Mouse (Mus musculus) lung, embryonic 14.5 days (tissue): ENCODE results near the gene Omg. TPM values are rescaled to one million over a fixed set of nuclear protein-coding genes. Genes with fewer than 3 reads are reported as not detected.

Experiments used
- ATAC-seq: fragments of 200-750 bp; cut with Nextera tagmentation; 2 replicates; pipeline ENCODE4 v1.8.0; 2017; ENCODE audit warnings: mild to moderate bottlenecking, moderate TSS enrichment, moderate library complexity; ENCODE audit not compliant: insufficient read depth
- DNase-seq: peaks from one replicate; pipeline ENCODE4 v3.0.0-alpha.2; 2015
- H3K27ac ChIP-seq: fragments of 300-500 bp; sonication (generic); 2 replicates; pipeline ENCODE4 v1.5.1; 2014; ENCODE audit warnings: low read depth, mild to moderate bottlenecking, moderate library complexity
- H3K27me3 ChIP-seq: fragments of 300-500 bp; sonication (generic); 2 replicates; pipeline ENCODE4 v1.6.1; 2014; ENCODE audit warnings: low read length, control low read depth; ENCODE audit not compliant: insufficient read depth
- H3K36me3 ChIP-seq: fragments of 300-500 bp; sonication (generic); 2 replicates; pipeline ENCODE4 v1.6.1; 2014; ENCODE audit warnings: control low read depth; ENCODE audit not compliant: insufficient read depth
- H3K4me1 ChIP-seq: fragments of 300-500 bp; sonication (generic); 2 replicates; pipeline ENCODE4 v1.6.1; 2014; ENCODE audit warnings: antibody characterized with exemption, control low read depth; ENCODE audit not compliant: insufficient read depth
- H3K4me2 ChIP-seq: fragments of 300-500 bp; sonication (generic); 2 replicates; pipeline ENCODE4 v1.6.1; 2014; ENCODE audit warnings: mild to moderate bottlenecking
- H3K4me3 ChIP-seq: fragments of 300-500 bp; sonication (generic); 2 replicates; pipeline ENCODE4 v1.5.1; 2014; ENCODE audit warnings: low read depth, low read length
- H3K9ac ChIP-seq: fragments of 300-500 bp; sonication (generic); 2 replicates; pipeline ENCODE4 v1.6.1; 2014
- H3K9me3 ChIP-seq: fragments of 300-500 bp; sonication (generic); 2 replicates; pipeline ENCODE4 v1.6.1; 2016; ENCODE audit warnings: low read depth, low read length, control low read depth
- CTCF ChIP-seq: IDR thresholded peaks from 2 replicates; pipeline ENCODE4 v1.5.1; 2016; ENCODE audit warnings: antibody characterized with exemption, low read depth
- WGBS: fragments of 180-500 bp; shearing (Covaris S2); extraction: QIAGEN DNeasy Blood & Tissue Kit; methylation state at CpG from one replicate; pipeline ENCODE4 v1.1.7; 2014; 5-methylcytosine and 5-hydroxymethylcytosine counted together
- polyA plus RNA-seq: library from polyadenylated mRNA; unstranded; fragments of >200 nt; fragmentation: Nextera tagmentation; extraction: Ambion mirVana; gene quantifications from 2 replicates; pipeline ENCODE4 v1.2.1, GENCODE M21; 2014

Omg gene
- polyA plus RNA-seq, 1 experiment from 2014 or later = 0.37 TPM

GRCm38 (mm10) chr11:79526549-79526948 lies 22.7 kb upstream of the Omg start:
- Histone ChIP-seq H3K27me3 (no peaks in the 10 kb centered on the region), H3K36me3 (peaks cover 17% of the 10 kb centered on the region; the same call in 1 of the 2 replicates), H3K4me3 (no peak overlapping the region), H3K4me2 (no peak overlapping the region), H3K4me1 (no peaks in the 10 kb centered on the region), H3K27ac (no peak overlapping the region), H3K9me3 (no peaks in the 10 kb centered on the region), H3K9ac (no peak overlapping the region)
- no peak for TF ChIP-seq CTCF
- DNase-seq = no peak
- no peak for ATAC-seq
- 85% methylated on average over 3 of the region's 3 CpGs for WGBS

DNA sequence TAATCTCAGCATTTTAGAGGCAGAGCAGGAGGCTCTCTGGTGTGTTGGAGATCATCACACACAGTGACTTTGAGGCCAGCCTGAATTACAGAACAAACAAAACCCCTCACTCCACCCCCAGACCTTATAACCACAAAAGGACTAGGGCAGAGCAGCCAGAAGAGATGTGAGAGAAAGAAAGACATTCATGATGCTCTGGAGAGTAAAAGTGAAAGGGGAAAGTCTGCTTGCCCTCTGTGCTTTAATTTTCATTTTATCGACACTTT lies 20.4 kb upstream of the Omg start:
- DNase-seq (no peak), ATAC-seq (no peak)
- no peak overlapping the region for H3K9ac ChIP-seq
- no peak for TF ChIP-seq CTCF
- H3K27ac ChIP-seq = no peak overlapping the region; the same call in 1 of the 2 replicates
- H3K4me2 ChIP-seq = no peak overlapping the region
- H3K4me3 ChIP-seq = no peak overlapping the region
- 76% methylated on average over 1 of the region's 1 CpGs for WGBS
- H3K36me3 ChIP-seq = peaks cover 7% of the 10 kb centered on the region; the same call in 1 of the 2 replicates
- H3K4me1 ChIP-seq = no peaks in the 10 kb centered on the region
- H3K27me3 ChIP-seq = no peaks in the 10 kb centered on the region
- no peaks in the 10 kb centered on the region for H3K9me3 ChIP-seq

DNA sequence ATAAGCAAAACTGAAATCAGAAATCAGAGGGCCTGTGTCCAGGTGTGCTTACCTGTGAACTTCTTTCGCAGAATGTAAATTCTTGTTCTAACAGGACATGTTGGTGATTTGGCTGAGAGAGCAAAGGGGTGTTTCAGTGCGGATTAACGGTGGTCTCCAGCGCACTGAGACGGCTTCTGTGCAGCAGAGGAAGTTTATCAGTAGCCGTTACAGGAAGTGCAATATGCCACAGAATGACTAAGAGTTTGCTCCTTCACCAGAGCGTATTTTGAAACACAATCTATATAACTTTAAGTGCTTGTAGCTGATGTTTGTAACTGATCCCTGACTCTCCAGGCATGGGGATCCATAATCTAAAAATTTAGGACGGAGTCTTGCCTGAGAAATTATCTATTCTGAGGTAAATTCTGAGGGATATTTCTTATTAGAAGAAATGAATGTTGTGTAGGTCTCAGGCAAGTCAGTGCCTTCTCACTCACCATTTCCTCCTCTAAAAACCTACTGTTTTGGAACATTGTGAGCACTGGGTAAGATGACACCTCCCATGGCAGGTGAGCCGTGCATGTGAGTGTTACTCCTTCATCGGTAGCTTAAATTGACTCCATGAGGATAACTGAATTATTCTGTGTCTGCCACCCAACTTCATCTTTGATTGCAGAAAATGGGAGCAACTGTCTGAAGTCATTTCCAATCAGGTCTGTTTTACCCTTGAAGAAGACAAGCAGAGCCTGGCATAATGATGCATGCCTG lies 19.9 kb upstream of the Omg start, which contains the start of gene Evi2b:
Evi2b (minus strand) TSS at position 203 of the 750 bp plus-strand sequence.
- Histone ChIP-seq H3K36me3 (peaks cover 7% of the 10 kb centered on the region; the same call in 1 of the 2 replicates), H3K9ac (no peak within 1 kb of the TSS), H3K4me2 (no peak within 1 kb of the TSS), H3K9me3 (no peaks in the 10 kb centered on the region), H3K27me3 (no peaks in the 10 kb centered on the region), H3K4me1 (no peaks in the 10 kb centered on the region), H3K27ac (no peak within 1 kb of the TSS; the same call in 1 of the 2 replicates), H3K4me3 (no peak within 1 kb of the TSS)
- no peak for DNase-seq
- ATAC-seq = no peak
- WGBS = 66% methylated on average over 10 of the region's 10 CpGs
- no peak for TF ChIP-seq CTCF

GRCm38 (mm10) chr11:79522944-79523343 lies 19.1 kb upstream of the Omg start:
- DNase-seq (no peak), ATAC-seq (no peak)
- H3K9ac ChIP-seq = no peak overlapping the region
- no peak overlapping the region for H3K4me2 ChIP-seq
- 72% methylated on average over 1 of the region's 1 CpGs for WGBS
- no peak for TF ChIP-seq CTCF
- no peaks in the 10 kb centered on the region for H3K27me3 ChIP-seq
- H3K36me3 ChIP-seq = peaks cover 7% of the 10 kb centered on the region; the same call in 1 of the 2 replicates
- no peak overlapping the region for H3K27ac ChIP-seq
- no peaks in the 10 kb centered on the region for H3K4me1 ChIP-seq
- no peaks in the 10 kb centered on the region for H3K9me3 ChIP-seq
- no peak overlapping the region for H3K4me3 ChIP-seq

DNA sequence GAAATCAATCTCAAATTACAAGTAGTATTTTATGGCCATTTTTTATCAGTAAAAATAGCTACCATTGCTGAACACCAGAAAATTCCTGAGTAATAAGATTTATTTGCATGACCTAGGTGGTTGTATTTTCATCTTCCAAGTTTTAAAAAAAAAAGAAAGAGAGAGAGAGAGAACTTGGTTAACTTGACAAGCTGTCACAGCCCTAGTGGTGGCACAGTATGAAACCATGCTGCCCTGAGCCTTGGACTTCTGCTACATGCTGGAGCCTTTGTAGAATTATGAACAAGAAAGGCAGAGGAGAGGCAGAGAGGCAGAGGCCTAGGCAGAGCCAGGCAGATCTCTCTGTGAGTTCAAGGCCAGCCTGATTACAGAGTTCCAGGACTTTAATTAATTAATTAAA lies 18.0 kb upstream of the Omg start:
- no peak for DNase-seq
- Histone ChIP-seq H3K27me3 (no peaks in the 10 kb centered on the region), H3K4me1 (no peaks in the 10 kb centered on the region), H3K27ac (no peak overlapping the region), H3K4me2 (no peak overlapping the region), H3K9ac (no peak overlapping the region), H3K9me3 (no peaks in the 10 kb centered on the region), H3K36me3 (peaks cover 4% of the 10 kb centered on the region; the same call in 1 of the 2 replicates), H3K4me3 (no peak overlapping the region)
- no peak for ATAC-seq
- TF ChIP-seq CTCF = no peak

DNA sequence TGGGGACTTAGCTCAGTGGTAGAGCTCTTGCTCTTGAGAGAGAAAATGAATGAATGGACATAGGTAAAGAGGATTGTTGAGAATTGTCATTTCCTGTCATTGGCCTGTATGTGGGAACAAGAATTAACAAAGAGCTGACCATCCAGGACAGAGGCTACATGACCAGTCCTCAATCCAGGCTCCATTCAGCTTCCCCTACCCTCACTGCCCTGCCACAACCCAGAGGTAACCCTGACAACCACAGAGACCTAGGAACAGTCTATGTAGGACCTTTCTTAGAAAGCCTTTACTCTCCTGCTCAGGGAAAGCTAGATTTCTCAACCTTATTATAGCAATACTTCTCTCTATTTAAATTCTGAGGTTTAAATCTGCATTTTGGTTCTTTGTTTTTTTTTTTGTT lies 16.9 kb upstream of the Omg start:
- ATAC-seq (no peak), DNase-seq (no peak)
- H3K9me3 ChIP-seq = no peaks in the 10 kb centered on the region
- peaks cover 4% of the 10 kb centered on the region; the same call in 1 of the 2 replicates for H3K36me3 ChIP-seq
- no peak overlapping the region for H3K9ac ChIP-seq
- no peak overlapping the region for H3K4me3 ChIP-seq
- TF ChIP-seq CTCF = no peak
- no peak overlapping the region for H3K4me2 ChIP-seq
- H3K27ac ChIP-seq = no peak overlapping the region
- no peaks in the 10 kb centered on the region for H3K4me1 ChIP-seq
- no peaks in the 10 kb centered on the region for H3K27me3 ChIP-seq

DNA sequence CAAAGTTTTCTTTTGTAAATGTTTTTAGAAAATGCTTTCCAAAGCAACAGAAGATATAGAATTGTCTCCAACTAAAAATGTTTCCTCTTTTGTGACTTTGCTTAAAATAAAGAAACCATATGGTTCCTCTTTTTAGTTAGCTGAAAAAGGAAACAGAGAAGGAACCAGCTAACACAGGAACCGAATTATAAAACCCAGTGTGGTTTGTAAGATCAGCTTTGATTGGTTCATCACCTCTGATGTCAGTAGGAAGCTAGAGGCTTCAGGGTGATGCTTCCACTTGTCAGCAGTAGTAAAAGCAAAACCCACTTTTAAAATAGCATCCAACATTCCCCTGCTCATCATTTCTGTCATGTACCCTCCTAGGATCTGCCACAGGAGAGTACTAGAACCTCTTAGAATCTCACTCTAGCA lies 16.0 kb upstream of the Omg start:
- no peak for DNase-seq
- Histone ChIP-seq H3K27ac (no peak overlapping the region), H3K27me3 (no peaks in the 10 kb centered on the region), H3K9me3 (no peaks in the 10 kb centered on the region), H3K4me1 (no peaks in the 10 kb centered on the region), H3K9ac (no peak overlapping the region), H3K4me3 (no peak overlapping the region), H3K36me3 (peaks cover 4% of the 10 kb centered on the region; the same call in 1 of the 2 replicates), H3K4me2 (no peak overlapping the region)
- ATAC-seq = no peak
- WGBS = 60% methylated on average over 1 of the region's 1 CpGs
- TF ChIP-seq CTCF = no peak

- H3K4me3 ChIP-seq = no peak overlapping the region
- H3K4me2 ChIP-seq = no peak overlapping the region
- no peak for ATAC-seq
- no peaks in the 10 kb centered on the region for H3K9me3 ChIP-seq
- no peaks in the 10 kb centered on the region for H3K27me3 ChIP-seq
- H3K4me1 ChIP-seq = no peaks in the 10 kb centered on the region
- WGBS = 75% methylated on average over 6 of the region's 6 CpGs
- no peak for TF ChIP-seq CTCF
- peaks cover 4% of the 10 kb centered on the region; the same call in 1 of the 2 replicates for H3K36me3 ChIP-seq
- DNase-seq = no peak
- H3K27ac ChIP-seq = no peak overlapping the region
- H3K9ac ChIP-seq = no peak overlapping the region
These were observed 15.4 kb upstream of the Omg start for GRCm38 (mm10) chr11:79519299-79519698.
